Mouse (Mus musculus) ES-Bruce4 (cell line): ENCODE results near the gene M1ap.

Source experiments
- CTCF ChIP-seq: IDR thresholded peaks from one replicate; pipeline ENCODE4 v1.8.1; 2011; ENCODE audit warnings: low read depth, low read length
- POLR2A ChIP-seq: IDR thresholded peaks from one replicate; pipeline ENCODE4 v1.8.1; 2011; ENCODE audit warnings: low read length; ENCODE audit not compliant: insufficient read depth

GRCm38 (mm10) chr6:83013444-83013843 lies 66.7 kb downstream of the M1ap start:
- TF ChIP-seq POLR2A (no peak), CTCF (no peak)
